Mouse (Mus musculus) liver, postnatal 0 days (tissue): ENCODE results near the gene Kif23.

Source experiments
- CTCF ChIP-seq: sonication (generic); IDR thresholded peaks from 2 replicates; pipeline ENCODE4 v1.5.1; 2016; ENCODE audit warnings: antibody characterized with exemption, low read depth
- EP300 ChIP-seq: IDR thresholded peaks from 2 replicates; pipeline ENCODE4 v1.6.1; 2016; ENCODE audit warnings: antibody characterized with exemption, low read depth, mild to moderate bottlenecking

DNA sequence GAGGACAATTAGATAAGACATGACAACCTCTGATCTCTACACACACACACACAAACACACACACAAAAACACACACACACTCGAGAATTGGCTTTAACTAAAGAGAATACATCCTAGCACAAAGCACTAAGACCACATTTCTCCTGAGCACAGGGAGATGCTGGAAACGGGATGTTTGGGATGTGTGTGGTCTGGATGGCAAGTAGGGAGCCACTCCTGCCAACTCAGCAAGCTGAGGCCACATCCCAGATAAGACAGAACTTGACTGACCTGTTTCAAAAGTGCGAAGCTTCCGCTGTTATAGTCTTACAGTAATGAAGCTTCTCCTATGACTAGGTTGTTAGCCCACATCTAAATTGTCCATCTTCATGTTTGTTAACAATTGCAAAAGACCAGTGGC is 44.6 kb upstream of the Kif23 start:
- no peak for TF ChIP-seq CTCF
- no peak for TF ChIP-seq EP300
